In genomic region chr8:82196504-82196903, GRCm38 (mm10) we compare ENCODE assay signal across 19 mouse cellular contexts.
DNase-seq lines count a peak whose midpoint lies in the region; ATAC-seq and TF ChIP-seq lines count a peak whose summit lies in the region.
"Had no signal": no experiment of that assay in that cellular context is flagged by ENCODE, and none has a peak within 500 bp of the region (broad histone marks: within the 10 kb centered on the region; RNA-seq: fewer than 3 reads in every experiment).

No protein-coding gene starts in this region.

- no peak for DNase-seq in frontal cortex, postnatal 25 days (ENCODE audit: low spot score in 2 of 2)
- DNase-seq in layer of hippocampus, adult 11-12 months (ENCODE audit: low spot score): peak; percentile 15
- DNase-seq in layer of hippocampus, postnatal 36 days: no peak
- peak; percentile 8 for DNase-seq in right cerebral cortex, adult 18-20 months
- DNase-seq in right cerebral cortex, postnatal 25 days: no peak
- peak; percentile 55 for DNase-seq in brain, embryonic 14.5 days (ENCODE audit: low read depth)
- no peak for DNase-seq in thymus, adult 18-20 months
- DNase-seq: cerebellum, adult 11 months; gastrocnemius, postnatal 25 days; heart, adult 18-20 months; heart, postnatal 10 days; kidney, postnatal 25 days; liver, embryonic 13.5 days; lung, adult 2 months; lung, postnatal 14 days; thymus, postnatal 14 days had no signal

- no peak for TF ChIP-seq POLR2A in brain, embryonic 14.5 days (IDR thresholded peaks at IDR 0.05; ENCODE audit: borderline replicate concordance, extremely low read depth, insufficient read depth, insufficient read length, poor library complexity, severe bottlenecking)

- peak; percentile 34; the same call in 1 of the 2 replicates for ATAC-seq in frontal cortex, adult (ENCODE audit: low TSS enrichment)
- ATAC-seq: activated CD4-positive, CD25-positive, alpha-beta regulatory T cell, adult 4 months; intestine, postnatal 0 days had no signal

- no peak for TF ChIP-seq CTCF in brain, embryonic 14.5 days (IDR thresholded peaks at IDR 0.05; ENCODE audit: borderline replicate concordance, extremely low read depth, insufficient read depth, insufficient read length)

Comparison
In these comparisons a context has a peak if more than half of its experiments do, and no peak if none do; other contexts are left out.
1. DNase-seq: peak in layer of hippocampus, adult 11-12 months (single experiment), right cerebral cortex, adult 18-20 months (single experiment) and brain, embryonic 14.5 days (single experiment); none in frontal cortex, postnatal 25 days (0 of 2), layer of hippocampus, postnatal 36 days (0 of 2), right cerebral cortex, postnatal 25 days (single experiment) and thymus, adult 18-20 months (0 of 2).